Mouse (Mus musculus): ENCODE data around the gene Ero1lb. TPM values are rescaled to one million over a fixed set of nuclear protein-coding genes. Genes with fewer than 3 reads are reported as not detected.

Gene Ero1lb
- total RNA-seq, 4 experiments from 2014 or later, result 17.7 to 24.2 (median 21.4) TPM

Other genes with a start within 250 kb of the Ero1lb start
- gene Actn2, start 225.1 kb upstream of the Ero1lb start, total RNA-seq (2022), result 1 to 10 TPM in 3 of 4 experiments, under 1 TPM in 1; 0.45 to 2.4 (median 1.7) TPM
- 10 to 100 TPM; 33.3 to 45.0 (median 35.6) TPM for gene Heatr1, start 170.8 kb upstream of the Ero1lb start, total RNA-seq (2022)
- gene Lgals8, start 100.9 kb upstream of the Ero1lb start, total RNA-seq (2022), result 100 to 1,000 TPM in 2 of 4 experiments, 10 to 100 TPM in 2; 74.5 to 127 (median 102) TPM
- under 1 TPM; 0.06 to 0.24 (median 0.08) TPM for gene Edaradd, start 45.4 kb upstream of the Ero1lb start, total RNA-seq (2022)
- not detected for gene Prl2c3, start 234.2 kb downstream of the Ero1lb start, total RNA-seq (2022)